Mouse (Mus musculus) gastrocnemius, adult 18-20 months (tissue): ENCODE results near the gene Mysm1. TPM values are rescaled to one million over a fixed set of nuclear protein-coding genes. Genes with fewer than 3 reads are reported as not detected.

ENCODE experiments used
- DNase-seq: peaks from one replicate; pipeline ENCODE4 v3.0.0; 2021; ENCODE audit warnings: low spot score
- total RNA-seq, 2 experiments: library from RNA; stranded (reverse); gene quantifications; 2 replicates each; pipeline ENCODE4 v1.2.3; 2021

The Mysm1 gene
- total RNA-seq, 2 experiments from 2014 or later = 6.6 to 8.5 TPM

- DNase-seq = no peak
Measured at GRCm38 (mm10) chr4:94973321-94973720, 5.6 kb downstream of the Mysm1 start.

- DNase-seq = no peak
Measured at GRCm38 (mm10) chr4:94952773-94953172, 26.1 kb downstream of the Mysm1 start.

- DNase-seq = no peak
Measured at GRCm38 (mm10) chr4:94941221-94941855, 37.6 kb downstream of the Mysm1 start.

GRCm38 (mm10) chr4:94928743-94929142 lies 50.2 kb downstream of the Mysm1 start, which contains the start of gene Eqtn:
Gene Eqtn, minus strand, starts transcription at chr4:94928843.
- DNase-seq = no peak

GRCm38 (mm10) chr4:94901780-94902179 lies 77.1 kb downstream of the Mysm1 start:
- DNase-seq = no peak

- DNase-seq = peak; percentile 28
Measured at GRCm38 (mm10) chr4:94900744-94901143, 78.2 kb downstream of the Mysm1 start.

Other genes with a start within 250 kb of the Mysm1 start
- 10 to 100 TPM in 1 of 2 experiments, 1 to 10 TPM in 1; 8.8 to 12.2 TPM for gene Tek, start 239.8 kb downstream of the Mysm1 start, total RNA-seq
- under 1 TPM; 0.43 to 0.62 TPM for gene Eqtn, start 50.3 kb downstream of the Mysm1 start, total RNA-seq
- gene Jun, start 73.1 kb upstream of the Mysm1 start, total RNA-seq = 100 to 1,000 TPM in 1 of 2 experiments, 10 to 100 TPM in 1; 56.8 to 140 TPM